Mouse (Mus musculus): ENCODE measurements around the gene Mdm2. TPM values are rescaled to one million over a fixed set of nuclear protein-coding genes. Genes with fewer than 3 reads are reported as not detected.

Mdm2 gene
- polyA plus RNA-seq, 1 experiment from 2014 or later: 51.2 TPM

DNA sequence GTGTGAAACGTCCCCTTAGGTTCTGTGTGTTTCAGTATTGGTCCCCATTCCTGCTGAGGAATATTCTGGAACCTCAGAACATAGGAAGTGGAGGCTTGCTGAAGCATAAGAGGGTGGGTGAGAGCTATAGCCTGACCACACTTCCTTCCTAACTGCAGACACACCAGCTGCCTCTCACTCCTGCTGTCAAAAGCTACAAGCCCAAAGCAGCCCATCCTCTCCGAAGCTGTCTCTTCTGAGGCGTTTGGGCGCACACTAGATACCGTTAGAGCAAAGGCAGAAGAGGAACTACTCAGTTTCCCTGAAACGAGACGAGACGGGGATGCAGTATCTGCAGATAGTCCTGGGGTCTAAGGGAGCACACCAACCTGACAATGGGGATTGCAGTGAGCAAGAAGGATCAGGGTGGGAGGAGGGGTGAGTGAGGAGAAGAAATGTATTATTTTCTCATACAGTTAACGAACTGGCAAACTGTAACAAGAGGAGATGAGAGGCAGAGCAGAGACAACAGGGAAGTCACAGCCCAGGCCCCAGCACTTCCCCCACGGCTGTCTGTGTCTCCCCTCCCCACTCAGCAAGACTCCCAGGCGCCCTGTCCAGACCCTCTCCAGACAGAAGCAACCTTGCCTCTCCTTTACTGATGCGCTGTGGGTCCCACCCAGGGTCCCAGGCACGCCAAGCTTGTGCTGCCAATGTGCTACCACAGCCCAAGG, 44.7 kb upstream of the Mdm2 start:
- Histone ChIP-seq H3K9ac (ENCODE audit: low read length) (no peak overlapping the region), H3K4me2 (ENCODE audit: low read depth, low read length) (no peak overlapping the region), H3K9me3 (ENCODE audit: control insufficient read depth, low read length) (no peaks in the 10 kb centered on the region), H3K27ac (ENCODE audit: low read length) (no peak overlapping the region), H3K36me3 (ENCODE audit: control insufficient read depth, insufficient read depth, low read length) (peaks cover 61% of the 10 kb centered on the region), H3K4me1 (replicated peaks; ENCODE audit: control insufficient read depth, insufficient read depth, low read length) (no peaks in the 10 kb centered on the region), H3K27me3 (ENCODE audit: control insufficient read depth, insufficient read depth, low read depth, low read length) (no peaks in the 10 kb centered on the region), H3K4me3 (ENCODE audit: low read length) (no peak overlapping the region)
- ATAC-seq (ENCODE audit: low read depth): no peak
- 87% methylated on average over 13 of the region's 13 CpGs for WGBS

GRCm38 (mm10) chr10:117754609-117754940, 44.0 kb upstream of the Mdm2 start:
- H3K4me2 ChIP-seq (ENCODE audit: low read depth, low read length): no peak overlapping the region
- ATAC-seq (ENCODE audit: low read depth): no peak
- no peak overlapping the region for H3K27ac ChIP-seq (ENCODE audit: low read length)
- peaks cover 62% of the 10 kb centered on the region for H3K36me3 ChIP-seq (ENCODE audit: control insufficient read depth, insufficient read depth, low read length)
- no peak overlapping the region for H3K9ac ChIP-seq (ENCODE audit: low read length)
- H3K4me1 ChIP-seq (replicated peaks; ENCODE audit: control insufficient read depth, insufficient read depth, low read length): no peaks in the 10 kb centered on the region
- 92% methylated on average over 7 of the region's 7 CpGs for WGBS
- H3K4me3 ChIP-seq (ENCODE audit: low read length): no peak overlapping the region
- H3K27me3 ChIP-seq (ENCODE audit: control insufficient read depth, insufficient read depth, low read depth, low read length): no peaks in the 10 kb centered on the region
- H3K9me3 ChIP-seq (ENCODE audit: control insufficient read depth, low read length): peaks cover 3% of the 10 kb centered on the region; the same call in 1 of the 2 replicates

- H3K27ac ChIP-seq (ENCODE audit: low read length): no peak overlapping the region
- H3K9me3 ChIP-seq (ENCODE audit: control insufficient read depth, low read length): peaks cover 3% of the 10 kb centered on the region; the same call in 1 of the 2 replicates
- 90% methylated on average over 8 of the region's 8 CpGs for WGBS
- no peak overlapping the region for H3K9ac ChIP-seq (ENCODE audit: low read length)
- no peaks in the 10 kb centered on the region for H3K4me1 ChIP-seq (replicated peaks; ENCODE audit: control insufficient read depth, insufficient read depth, low read length)
- no peak for ATAC-seq (ENCODE audit: low read depth)
- peaks cover 59% of the 10 kb centered on the region for H3K36me3 ChIP-seq (ENCODE audit: control insufficient read depth, insufficient read depth, low read length)
- H3K4me2 ChIP-seq (ENCODE audit: low read depth, low read length): no peak overlapping the region
- H3K27me3 ChIP-seq (ENCODE audit: control insufficient read depth, insufficient read depth, low read depth, low read length): no peaks in the 10 kb centered on the region
- H3K4me3 ChIP-seq (ENCODE audit: low read length): no peak overlapping the region
These were observed 43.4 kb upstream of the Mdm2 start for GRCm38 (mm10) chr10:117753711-117754608.

- H3K27ac ChIP-seq (ENCODE audit: low read length): no peak overlapping the region
- ATAC-seq (ENCODE audit: low read depth): no peak
- no peak overlapping the region for H3K4me2 ChIP-seq (ENCODE audit: low read depth, low read length)
- H3K4me1 ChIP-seq (replicated peaks; ENCODE audit: control insufficient read depth, insufficient read depth, low read length): no peaks in the 10 kb centered on the region
- H3K9ac ChIP-seq (ENCODE audit: low read length): no peak overlapping the region
- H3K4me3 ChIP-seq (ENCODE audit: low read length): no peak overlapping the region
- H3K9me3 ChIP-seq (ENCODE audit: control insufficient read depth, low read length): peaks cover 3% of the 10 kb centered on the region; the same call in 1 of the 2 replicates
- H3K36me3 ChIP-seq (ENCODE audit: control insufficient read depth, insufficient read depth, low read length): peaks cover 56% of the 10 kb centered on the region
- 94% methylated on average over 5 of the region's 5 CpGs for WGBS
- H3K27me3 ChIP-seq (ENCODE audit: control insufficient read depth, insufficient read depth, low read depth, low read length): no peaks in the 10 kb centered on the region
These were observed 42.5 kb upstream of the Mdm2 start for GRCm38 (mm10) chr10:117752851-117753647.

DNA sequence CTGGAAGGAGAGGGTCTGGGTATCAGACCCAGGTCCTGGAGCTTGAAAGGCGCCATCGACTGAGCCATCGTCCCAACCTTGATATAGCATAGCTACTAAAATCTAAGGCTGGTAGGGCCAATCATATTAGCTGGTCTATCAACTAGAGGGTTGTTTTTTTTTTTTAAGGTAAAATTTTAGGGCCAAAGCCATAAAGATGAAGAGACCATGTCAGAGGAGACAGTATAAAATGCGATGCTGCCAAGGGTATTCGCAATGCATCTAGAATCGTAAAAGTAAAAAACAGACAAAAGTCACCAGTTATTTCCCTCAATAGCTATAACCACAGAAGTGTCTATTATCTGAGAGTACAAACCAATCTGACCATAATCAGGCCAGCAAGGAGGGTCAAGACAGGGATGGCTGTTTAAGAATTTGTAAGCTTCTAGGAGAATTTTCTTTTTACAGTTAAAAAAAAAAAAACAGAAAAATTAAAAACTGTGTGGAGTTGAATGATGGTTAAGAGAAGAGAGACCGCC, 41.8 kb upstream of the Mdm2 start:
- Histone ChIP-seq H3K4me1 (replicated peaks; ENCODE audit: control insufficient read depth, insufficient read depth, low read length) (no peaks in the 10 kb centered on the region), H3K9me3 (ENCODE audit: control insufficient read depth, low read length) (peaks cover 3% of the 10 kb centered on the region; the same call in 1 of the 2 replicates), H3K4me3 (ENCODE audit: low read length) (no peak overlapping the region), H3K9ac (ENCODE audit: low read length) (no peak overlapping the region), H3K4me2 (ENCODE audit: low read depth, low read length) (no peak overlapping the region), H3K27ac (ENCODE audit: low read length) (no peak overlapping the region), H3K27me3 (ENCODE audit: control insufficient read depth, insufficient read depth, low read depth, low read length) (no peaks in the 10 kb centered on the region), H3K36me3 (ENCODE audit: control insufficient read depth, insufficient read depth, low read length) (peaks cover 49% of the 10 kb centered on the region)
- ATAC-seq (ENCODE audit: low read depth): no peak
- 97% methylated on average over 7 of the region's 7 CpGs for WGBS

- H3K9ac ChIP-seq (ENCODE audit: low read length): no peak overlapping the region
- H3K4me2 ChIP-seq (ENCODE audit: low read depth, low read length): no peak overlapping the region
- peaks cover 44% of the 10 kb centered on the region for H3K36me3 ChIP-seq (ENCODE audit: control insufficient read depth, insufficient read depth, low read length)
- H3K27me3 ChIP-seq (ENCODE audit: control insufficient read depth, insufficient read depth, low read depth, low read length): no peaks in the 10 kb centered on the region
- no peak for ATAC-seq (ENCODE audit: low read depth)
- H3K9me3 ChIP-seq (ENCODE audit: control insufficient read depth, low read length): peaks cover 3% of the 10 kb centered on the region; the same call in 1 of the 2 replicates
- H3K4me1 ChIP-seq (replicated peaks; ENCODE audit: control insufficient read depth, insufficient read depth, low read length): 0 out of 2 replicates have a peak, but pooled peaks cover 3% of the 10 kb centered on the region
- H3K4me3 ChIP-seq (ENCODE audit: low read length): no peak overlapping the region
- no peak overlapping the region for H3K27ac ChIP-seq (ENCODE audit: low read length)
- 91% methylated on average over 6 of the region's 6 CpGs for WGBS
These were observed 41.2 kb upstream of the Mdm2 start for GRCm38 (mm10) chr10:117751744-117752143.

DNA sequence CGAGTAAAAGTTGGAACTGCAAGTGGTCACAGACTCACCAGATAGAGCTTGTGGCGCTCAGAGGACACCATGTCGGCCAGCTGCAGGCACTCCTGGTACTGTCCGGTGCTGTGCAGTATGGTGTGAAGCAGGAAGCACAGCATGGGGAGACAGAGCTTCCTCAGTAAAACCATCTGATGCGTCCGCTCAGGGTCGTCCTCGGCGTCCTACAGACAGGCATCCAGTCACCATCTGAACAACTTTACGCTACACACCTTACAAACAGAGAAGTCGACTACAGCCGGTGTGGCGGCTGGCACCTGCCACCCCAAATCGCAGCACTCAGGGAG, 40.7 kb upstream of the Mdm2 start:
- Histone ChIP-seq H3K36me3 (ENCODE audit: control insufficient read depth, insufficient read depth, low read length) (peaks cover 41% of the 10 kb centered on the region), H3K9ac (ENCODE audit: low read length) (no peak overlapping the region), H3K9me3 (ENCODE audit: control insufficient read depth, low read length) (peaks cover 3% of the 10 kb centered on the region; the same call in 1 of the 2 replicates), H3K27ac (ENCODE audit: low read length) (no peak overlapping the region), H3K4me2 (ENCODE audit: low read depth, low read length) (no peak overlapping the region), H3K4me3 (ENCODE audit: low read length) (no peak overlapping the region), H3K4me1 (replicated peaks; ENCODE audit: control insufficient read depth, insufficient read depth, low read length) (0 out of 2 replicates have a peak, but pooled peaks cover 3% of the 10 kb centered on the region), H3K27me3 (ENCODE audit: control insufficient read depth, insufficient read depth, low read depth, low read length) (no peaks in the 10 kb centered on the region)
- 96% methylated on average over 14 of the region's 14 CpGs for whole genome bisulfite sequencing
- no peak for ATAC-seq (ENCODE audit: low read depth)

DNA sequence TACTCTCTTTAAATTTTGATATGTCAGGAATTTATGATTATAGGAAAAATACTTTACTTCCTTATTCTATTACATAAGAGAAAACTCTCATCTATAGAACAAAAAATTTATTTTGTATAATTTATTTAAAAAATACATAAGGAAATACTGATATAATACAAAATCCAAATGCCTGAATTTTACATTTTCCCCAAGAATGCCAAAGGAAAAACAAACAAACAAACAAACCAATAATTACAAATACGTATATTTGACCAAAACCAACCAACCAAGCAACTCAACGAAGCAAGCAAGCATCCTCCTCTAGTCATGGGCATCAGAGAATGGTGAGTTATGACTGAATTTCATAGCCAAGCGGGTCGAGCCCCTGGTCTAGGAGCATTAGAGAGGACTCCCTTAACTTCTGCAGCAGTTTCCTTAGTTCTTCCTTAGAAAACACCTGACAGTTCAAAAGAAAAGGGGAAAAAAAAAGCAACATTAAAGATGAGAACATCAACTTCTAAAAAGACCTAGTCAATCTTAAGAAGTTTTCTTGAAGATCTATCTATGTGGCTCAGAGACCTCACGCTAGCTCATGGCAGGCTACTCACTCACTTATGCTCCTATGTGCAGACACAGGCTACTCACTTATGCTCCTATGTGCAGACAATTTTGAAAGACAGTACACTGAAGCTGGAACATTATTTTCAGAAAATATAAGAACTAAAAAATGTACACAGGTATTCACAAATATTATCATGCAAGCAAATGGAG, 40.1 kb upstream of the Mdm2 start:
- H3K4me2 ChIP-seq (ENCODE audit: low read depth, low read length): no peak overlapping the region
- H3K9ac ChIP-seq (ENCODE audit: low read length): no peak overlapping the region
- peaks cover 37% of the 10 kb centered on the region for H3K36me3 ChIP-seq (ENCODE audit: control insufficient read depth, insufficient read depth, low read length)
- H3K27me3 ChIP-seq (ENCODE audit: control insufficient read depth, insufficient read depth, low read depth, low read length): no peaks in the 10 kb centered on the region
- ATAC-seq (ENCODE audit: low read depth): no peak
- no peak overlapping the region for H3K27ac ChIP-seq (ENCODE audit: low read length)
- H3K4me1 ChIP-seq (replicated peaks; ENCODE audit: control insufficient read depth, insufficient read depth, low read length): 0 out of 2 replicates have a peak, but pooled peaks cover 3% of the 10 kb centered on the region
- WGBS: 93% methylated on average over 5 of the region's 5 CpGs
- H3K4me3 ChIP-seq (ENCODE audit: low read length): no peak overlapping the region
- H3K9me3 ChIP-seq (ENCODE audit: control insufficient read depth, low read length): peaks cover 3% of the 10 kb centered on the region; the same call in 1 of the 2 replicates

Measured in lung, embryonic 16.5 days (tissue).